Mouse (Mus musculus) liver, postnatal 0 days (tissue): ENCODE measurements around the gene Ccdc24.

Source experiments
- CTCF ChIP-seq: sonication (generic); IDR thresholded peaks from 2 replicates; pipeline ENCODE4 v1.5.1; 2016; ENCODE audit warnings: antibody characterized with exemption, low read depth
- EP300 ChIP-seq: IDR thresholded peaks from 2 replicates; pipeline ENCODE4 v1.6.1; 2016; ENCODE audit warnings: antibody characterized with exemption, low read depth, mild to moderate bottlenecking

DNA sequence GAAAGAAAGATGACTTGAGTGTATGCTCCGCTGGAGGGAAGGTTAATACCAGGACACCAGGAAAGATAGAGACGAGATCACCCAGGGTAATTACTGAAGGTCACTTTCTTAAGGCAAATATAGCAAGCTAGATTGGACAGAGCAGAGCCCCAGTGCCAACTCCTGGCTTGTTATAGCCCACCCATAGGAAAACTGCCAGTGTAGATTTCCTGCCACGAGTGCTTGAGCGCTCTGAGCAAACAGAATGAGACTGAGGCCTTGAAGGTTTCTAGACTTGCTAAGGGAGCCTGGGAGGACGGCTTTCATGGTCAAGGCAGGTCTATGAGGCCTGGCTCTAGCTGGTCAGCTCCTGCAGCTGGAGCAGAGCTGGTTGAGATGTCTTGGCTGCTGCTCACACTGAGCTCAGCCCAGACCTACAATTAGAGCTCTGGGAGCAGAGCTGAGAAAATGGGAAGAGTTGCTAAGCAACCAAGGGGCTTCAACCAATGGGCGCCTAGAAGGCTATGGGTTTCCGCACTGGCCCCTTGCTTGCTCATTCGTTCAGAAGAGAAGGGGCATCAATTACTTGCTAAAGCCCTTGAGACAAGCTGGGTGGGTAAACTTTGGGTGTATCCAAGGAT is 36.6 kb upstream of the Ccdc24 start:
- TF ChIP-seq CTCF (no peak), EP300 (no peak)
